Mouse (Mus musculus): ENCODE results near the gene Sgpp1. TPM values are rescaled to one million over a fixed set of nuclear protein-coding genes. Genes with fewer than 3 reads are reported as not detected.
"Not testable (repeated sequence)": the region's sequence is repeated elsewhere in the genome, so short reads cannot be mapped to it uniquely, and the experiment has no call there.

Gene Sgpp1
- total RNA-seq, 2 experiments from 2014 or later: 120 to 197 TPM

DNA sequence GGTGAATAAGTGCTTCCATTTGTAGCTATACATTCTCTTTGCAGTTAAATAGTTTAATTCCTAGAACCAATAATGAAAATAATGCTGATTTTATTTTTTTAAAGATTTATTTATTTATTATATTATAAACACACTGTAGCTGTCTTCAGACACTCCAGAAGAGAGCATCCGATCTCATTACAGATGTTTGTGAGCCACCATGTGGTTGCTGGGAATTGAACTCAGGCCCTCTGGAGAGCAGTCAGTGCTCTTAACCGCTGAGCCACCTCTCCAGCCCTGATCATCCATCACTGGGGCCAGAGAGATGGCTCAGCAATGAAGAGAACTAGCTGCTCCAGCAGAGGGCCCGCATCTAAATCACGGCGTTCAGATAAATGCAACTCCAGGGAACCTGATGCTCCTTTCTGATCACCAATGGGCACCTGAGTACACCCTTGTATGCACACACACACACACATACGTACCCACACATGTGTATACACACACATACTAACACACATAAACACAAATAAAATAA, 3.5 kb downstream of the Sgpp1 start:
- DNase-seq: peak; percentile 42 to 49

DNA sequence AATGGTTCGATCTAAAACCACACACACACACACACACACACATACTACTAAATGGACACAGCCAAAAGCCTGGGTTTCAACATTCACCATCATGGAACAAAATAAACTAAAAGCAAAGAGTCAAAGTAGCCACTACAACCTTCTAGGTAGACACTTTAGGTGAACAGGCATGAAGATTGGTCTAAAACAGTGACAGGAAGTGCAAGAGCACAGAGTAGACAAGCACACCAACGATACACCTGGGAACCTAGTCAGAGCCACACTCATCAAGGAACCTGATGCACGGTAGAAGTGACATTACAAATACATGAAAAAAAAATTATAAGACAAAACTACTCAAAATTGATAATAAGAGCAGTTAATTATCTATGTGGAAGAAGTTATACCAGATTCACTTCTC, 4.0 kb downstream of the Sgpp1 start:
- no peak for DNase-seq

DNA sequence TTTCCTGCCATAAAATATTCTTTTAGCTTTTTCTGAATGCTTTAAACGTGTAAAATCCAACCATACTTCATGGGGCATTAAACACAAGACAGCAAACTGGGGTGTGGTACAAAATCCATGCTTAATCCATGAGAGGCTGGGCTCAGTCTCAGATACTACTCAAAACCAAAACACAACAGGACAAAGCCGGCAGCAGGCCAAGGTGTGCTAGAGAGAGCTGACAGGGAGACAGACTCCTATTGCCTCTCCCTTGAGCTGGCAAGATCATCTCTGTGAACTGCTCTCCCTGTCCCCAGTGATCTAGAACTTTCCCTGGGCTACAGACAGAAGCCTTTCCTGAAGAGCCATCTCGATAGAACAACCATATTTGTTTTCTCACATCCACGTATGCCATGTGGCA, 5.1 kb downstream of the Sgpp1 start:
- peak; percentile 36 to 42 for DNase-seq

DNA sequence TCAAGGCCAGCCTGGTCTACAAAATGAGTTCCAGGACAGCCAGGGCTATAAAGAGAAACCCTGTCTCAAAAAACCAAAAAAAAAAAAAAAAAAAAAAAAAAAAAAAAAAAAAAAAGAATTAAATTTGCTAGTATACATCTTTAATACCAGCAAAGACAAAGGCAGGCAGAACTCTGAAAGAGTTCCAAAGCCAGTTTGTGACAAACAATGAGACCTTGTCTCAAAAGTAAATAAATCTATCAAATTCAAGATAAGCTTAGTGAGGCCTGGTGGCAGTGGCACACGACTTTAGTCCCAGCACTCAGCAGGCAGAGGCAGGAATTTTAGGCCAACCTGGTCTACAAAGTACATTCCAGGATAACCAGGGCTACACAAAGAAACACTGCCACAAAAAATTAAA, 5.7 kb downstream of the Sgpp1 start:
- DNase-seq: no peak

DNA sequence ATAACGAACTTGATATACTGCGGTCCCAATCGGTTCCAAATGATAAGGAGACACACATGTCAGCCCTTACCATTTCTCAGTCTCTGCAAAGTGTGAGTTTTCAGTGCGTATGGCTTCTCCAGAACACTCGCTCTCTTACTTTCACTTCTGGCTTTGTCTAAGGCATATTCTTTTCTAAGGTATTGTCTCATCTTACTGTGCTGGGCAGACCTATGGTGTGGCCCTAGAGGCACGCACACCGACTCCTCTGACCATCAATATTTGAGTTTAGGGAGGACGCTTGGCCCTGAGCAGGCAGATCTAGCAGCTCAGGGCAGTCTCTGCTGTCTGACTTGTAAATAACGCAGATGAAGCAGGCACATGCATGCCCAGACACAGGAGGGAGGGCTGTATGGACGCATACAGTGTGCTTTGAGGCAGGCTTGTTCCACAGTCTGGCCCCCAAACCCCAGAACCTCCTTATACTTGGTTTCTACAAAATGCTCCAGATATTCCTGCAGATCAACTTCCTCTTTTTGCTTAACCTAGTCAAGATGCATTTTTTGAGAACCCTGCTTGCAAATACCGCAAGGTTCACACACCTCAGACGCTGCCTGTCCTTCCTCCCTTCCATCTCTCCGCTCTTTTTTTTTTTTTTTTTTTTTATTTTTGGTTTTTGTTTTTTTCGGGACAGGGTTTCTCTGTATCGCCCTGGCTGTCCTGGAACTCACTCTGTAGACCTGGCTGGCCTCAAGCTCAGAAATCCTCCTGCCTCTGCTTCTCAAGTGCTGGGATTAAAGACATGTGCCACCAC, 8.0 kb downstream of the Sgpp1 start:
- no peak for DNase-seq

DNA sequence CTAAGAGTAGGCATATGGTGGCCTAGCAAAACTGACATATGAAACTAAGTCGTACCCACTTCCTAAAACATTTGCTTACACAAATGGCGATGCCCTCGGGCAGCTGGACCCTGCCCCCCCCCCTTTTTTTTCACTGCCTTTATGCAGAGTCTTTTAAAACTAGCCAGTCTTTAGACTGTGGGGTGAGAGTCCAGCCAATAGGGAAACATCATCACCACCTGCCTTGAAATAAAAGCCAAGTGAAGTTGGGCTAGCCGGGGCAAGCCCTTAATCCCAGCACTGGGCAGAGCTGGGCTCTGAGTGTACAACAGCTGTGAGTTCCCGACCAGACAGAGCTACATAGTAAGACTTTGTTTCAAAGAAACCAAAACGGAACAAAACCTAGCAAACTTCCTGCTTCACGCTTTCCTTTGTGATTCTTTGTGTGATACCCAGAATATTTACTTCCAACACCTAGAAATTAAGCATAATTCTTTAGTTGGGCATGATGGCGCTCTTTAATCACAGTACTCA, 9.1 kb downstream of the Sgpp1 start:
- DNase-seq: no peak

DNA sequence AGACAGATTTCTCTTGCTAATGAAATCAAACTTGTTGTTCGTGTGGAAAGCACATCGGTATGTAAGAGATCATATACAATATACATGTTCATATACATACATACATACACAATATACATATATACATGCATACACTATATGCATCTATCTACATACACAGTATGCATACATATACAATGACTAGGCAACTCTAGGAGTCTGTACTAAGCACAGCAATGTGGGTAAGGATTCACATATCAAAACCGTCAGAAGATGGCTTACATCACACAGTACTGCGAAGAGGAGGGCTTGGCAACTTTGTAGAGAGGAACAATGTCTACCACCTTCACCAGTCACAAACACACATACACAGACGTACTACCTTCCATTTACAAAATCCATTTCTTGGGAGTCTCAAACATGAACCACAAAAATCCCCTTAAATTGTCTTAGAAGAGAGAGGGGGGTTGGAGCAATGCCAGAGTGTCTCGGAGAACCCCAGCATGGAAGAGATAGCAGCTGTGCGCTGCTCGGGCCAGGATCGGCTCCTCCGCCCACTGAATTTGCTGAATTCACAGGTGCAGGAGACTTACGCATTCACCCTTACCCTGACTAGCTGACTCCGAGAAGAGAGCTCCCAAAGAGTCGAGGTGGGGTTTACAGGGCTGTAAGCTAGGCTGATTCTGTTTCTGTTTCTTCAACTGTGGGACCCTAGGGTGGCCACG, 10.8 kb downstream of the Sgpp1 start:
- DNase-seq: no peak

DNA sequence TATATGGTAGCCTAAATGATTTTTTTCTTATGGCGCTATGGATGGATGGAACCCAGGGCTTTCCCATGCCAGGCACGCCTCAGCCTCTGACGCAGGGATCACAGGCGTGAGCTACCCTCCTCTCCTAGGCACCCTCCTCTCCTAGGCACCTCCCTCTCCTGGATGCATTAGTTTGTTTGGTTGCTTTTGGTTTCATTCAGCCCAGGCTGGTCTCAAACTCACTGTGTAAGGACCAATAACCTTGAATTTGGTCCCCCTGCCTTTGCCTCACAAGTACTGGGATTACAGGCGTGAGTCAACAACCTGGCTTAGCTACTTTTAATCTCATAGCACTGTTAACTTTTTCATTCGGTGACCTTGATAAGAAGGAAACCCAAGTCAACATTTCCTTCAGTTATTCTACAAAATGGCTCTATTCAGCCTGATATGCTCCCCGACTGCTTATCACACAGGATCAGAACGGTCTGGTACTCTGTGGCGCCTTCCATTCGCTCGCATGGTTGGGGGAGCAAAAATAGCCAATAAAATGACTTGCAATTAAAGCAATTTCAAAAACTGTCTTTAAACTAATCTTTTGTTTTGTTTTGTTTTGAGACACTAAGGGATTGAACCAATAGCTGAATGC, 11.6 kb downstream of the Sgpp1 start:
- DNase-seq: no peak

DNA sequence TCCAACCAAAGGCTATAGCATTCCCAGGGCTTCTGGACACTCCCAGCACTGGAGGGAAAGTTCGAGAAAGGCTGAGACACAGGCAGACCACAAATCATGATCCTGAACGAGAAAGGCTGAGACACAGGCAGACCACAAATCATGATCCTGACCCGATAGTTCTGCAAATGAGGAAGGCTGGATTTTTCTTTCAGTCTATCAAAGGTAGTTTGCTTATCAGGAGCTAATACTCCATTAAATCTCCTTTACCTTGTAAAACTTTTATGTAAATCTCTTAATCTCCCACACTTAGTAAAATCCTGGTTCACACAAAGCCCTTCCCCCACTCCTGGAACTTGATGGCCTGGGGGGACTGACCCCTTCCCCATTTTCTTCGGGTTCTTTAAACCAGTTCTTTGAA, 13.6 kb downstream of the Sgpp1 start:
- no peak for DNase-seq

DNA sequence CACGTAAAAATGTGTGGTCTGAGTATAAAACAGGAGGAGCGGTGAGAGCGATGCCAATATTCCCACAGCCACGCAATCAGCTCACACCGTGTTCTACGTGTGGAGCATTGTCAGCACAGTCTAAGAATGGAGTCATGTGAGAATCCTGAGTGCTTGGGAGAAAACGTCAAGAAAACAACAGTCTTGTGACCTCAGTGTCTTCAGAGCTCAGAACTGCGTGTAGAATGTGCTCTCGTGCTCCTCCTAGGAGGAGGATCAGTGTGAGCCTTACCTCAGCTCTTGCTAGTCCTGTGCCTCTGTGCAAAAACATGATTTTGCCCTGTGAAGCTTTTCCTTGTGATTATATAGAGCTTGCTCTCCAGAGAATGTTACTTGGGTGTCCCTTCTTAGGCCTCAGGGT, 14.5 kb downstream of the Sgpp1 start:
- no peak for DNase-seq

DNA sequence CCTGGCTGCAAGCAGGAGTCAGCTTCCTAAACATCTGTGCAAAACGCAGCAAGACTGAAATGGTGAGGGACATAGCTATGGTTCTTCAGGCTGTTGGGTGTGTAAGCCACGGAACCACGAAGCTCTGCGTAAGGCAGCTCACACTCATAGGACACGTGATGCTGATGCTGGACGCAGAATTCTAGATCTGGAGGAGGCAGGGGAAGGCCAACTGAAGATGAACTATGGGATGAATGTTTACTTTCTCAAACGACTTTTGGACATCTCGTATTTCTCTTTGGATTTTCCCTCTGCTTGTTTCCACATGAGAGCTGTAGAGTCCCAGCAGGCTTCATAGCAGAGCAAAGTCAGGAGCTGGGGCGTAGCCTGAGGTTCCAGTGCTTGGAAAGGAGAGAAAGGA, 21.9 kb downstream of the Sgpp1 start:
- DNase-seq: no peak

DNA sequence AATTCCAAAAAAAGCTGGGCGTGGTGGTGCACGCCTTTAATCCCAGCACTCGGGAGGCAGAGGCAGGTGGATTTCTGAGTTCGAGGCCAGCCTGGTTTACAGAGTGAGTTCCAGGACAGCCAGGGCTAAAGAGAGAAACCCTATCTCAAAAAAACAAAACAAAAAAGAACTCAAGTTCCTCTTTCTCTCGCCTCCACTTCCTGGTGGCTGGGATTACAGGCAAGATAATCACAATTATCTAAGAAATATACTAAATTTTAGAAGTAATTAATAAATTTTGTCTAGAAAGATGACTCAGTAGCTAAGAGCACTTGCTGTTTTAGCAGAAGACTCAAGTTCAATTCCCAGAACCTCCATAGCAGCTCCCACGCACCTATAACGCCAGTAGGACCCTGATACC, 22.6 kb downstream of the Sgpp1 start:
- not testable (repeated sequence) for DNase-seq

DNA sequence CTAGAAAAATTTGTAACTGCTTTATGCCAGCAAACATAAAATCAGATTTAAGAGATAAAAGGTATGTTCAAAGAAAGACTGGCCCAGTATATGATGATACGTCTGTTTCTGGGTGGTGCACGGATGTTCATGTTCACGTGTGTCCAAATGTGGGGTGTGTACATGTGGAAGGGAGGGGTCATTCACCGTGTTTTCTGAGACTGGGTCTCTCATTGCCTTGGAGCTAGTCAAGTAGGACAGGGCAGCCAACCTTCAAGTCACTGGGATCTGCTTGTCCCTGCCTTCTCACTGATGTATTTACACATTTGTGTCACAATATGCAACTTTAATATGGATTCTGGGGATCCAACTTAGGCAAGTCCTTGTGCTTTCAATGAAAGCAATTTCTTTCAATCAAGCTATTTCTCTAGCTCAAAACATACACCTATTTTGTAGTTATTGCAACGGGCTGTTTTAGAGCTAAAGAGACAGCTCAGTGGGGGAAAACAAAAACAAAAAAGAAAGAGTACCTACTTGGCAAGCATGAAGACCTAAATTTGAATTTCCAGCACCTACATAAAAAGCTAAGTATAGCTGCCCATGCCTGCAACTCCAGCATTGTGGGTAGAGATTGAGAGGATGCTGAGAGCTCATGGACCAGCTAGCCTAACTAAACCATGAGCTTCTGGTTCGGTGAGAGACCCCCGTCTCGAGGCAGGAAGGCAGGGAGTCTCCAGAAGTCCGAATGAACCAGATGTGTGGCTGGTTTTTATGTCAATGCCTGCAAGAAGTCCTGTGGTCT, 24.7 kb downstream of the Sgpp1 start:
- no peak for DNase-seq

DNA sequence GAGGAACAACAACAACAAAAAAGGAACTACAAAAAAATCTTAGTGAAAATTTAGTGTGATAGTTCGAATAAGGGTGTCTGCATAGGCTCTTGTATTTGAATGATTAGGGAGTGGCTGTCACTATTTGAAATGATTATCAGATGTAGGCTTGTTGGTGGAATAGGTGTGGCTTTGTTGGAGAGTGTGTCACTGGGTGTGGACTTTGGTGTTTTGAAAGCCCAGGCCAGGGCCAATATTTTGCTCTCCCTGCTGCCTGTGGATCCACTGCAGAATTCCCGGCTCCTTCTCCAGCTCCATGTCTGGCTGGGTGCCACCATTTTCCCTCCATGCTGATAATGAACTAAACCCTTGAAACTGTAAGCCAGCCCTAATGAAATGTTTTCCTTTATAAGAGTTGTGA, 26.0 kb downstream of the Sgpp1 start:
- no peak for DNase-seq

DNA sequence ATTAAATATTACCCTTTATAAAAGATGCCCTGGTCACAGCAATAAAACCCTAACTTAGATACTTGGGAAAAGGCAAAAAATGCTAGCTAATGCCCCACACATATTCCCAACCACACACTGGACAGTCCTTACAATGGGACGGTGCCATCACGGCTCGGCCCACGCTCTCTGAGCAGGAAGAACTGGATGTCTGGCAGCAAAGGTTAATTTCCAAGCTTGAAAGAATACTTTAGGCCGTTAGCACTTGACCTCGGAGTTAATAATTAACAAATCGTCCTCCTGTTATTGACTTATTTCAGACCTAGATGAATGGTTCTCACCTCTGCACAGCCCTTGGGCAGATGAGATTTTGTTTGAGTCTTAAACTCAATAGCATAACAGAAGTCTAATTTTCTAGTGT, 28.9 kb downstream of the Sgpp1 start:
- no peak for DNase-seq

DNA sequence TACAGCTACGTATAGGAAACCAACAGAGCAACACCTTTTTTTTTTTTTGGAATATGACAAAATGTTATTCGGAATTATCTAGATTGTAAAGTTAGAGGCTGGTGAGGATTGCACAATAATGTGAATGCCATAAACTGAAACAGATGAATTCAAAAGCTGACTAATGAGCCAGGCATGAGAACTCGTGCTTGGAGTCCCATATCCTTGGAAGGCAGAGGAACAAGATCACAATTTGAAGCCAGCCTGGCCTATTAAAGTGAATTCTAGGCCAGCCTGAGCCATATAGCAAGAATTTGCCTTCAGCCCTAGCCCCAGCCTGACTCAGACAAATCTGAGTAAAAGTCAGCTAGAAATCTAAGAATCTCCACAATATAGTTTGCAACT, 32.8 kb downstream of the Sgpp1 start:
- DNase-seq: peak in 1 of 2 experiments; percentile 26

DNA sequence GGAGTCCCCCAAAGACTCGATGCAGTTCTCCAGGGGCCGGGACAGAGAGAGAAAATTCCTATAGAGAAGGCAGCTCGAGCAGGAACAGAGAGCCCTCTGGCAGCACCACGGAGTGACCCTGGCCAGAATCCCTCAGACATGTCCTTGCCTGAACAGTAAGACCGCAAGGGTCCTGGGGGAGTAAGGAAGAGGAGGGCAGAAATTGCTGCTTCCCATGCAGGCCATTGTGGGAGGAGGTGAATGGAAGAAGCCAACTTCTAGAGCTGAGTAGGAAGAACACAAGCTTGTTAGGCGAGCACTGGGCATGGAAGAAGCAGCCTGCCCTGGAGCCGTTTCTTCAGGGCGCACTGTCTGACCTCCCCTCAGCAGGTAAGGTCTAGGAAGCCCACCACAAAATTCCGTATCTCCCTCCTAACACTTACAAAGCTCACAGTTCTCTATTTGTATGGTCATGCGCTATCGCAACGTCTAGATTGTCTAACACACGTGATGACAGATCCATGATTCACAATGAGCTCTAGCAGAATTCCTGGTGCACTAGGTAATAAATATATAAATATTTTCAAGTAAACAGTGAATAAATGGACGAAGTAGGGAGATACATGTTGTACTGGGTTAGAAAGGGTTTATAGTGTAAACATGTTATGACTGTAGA, 33.3 kb downstream of the Sgpp1 start:
- DNase-seq: peak in 1 of 2 experiments; percentile 33

DNA sequence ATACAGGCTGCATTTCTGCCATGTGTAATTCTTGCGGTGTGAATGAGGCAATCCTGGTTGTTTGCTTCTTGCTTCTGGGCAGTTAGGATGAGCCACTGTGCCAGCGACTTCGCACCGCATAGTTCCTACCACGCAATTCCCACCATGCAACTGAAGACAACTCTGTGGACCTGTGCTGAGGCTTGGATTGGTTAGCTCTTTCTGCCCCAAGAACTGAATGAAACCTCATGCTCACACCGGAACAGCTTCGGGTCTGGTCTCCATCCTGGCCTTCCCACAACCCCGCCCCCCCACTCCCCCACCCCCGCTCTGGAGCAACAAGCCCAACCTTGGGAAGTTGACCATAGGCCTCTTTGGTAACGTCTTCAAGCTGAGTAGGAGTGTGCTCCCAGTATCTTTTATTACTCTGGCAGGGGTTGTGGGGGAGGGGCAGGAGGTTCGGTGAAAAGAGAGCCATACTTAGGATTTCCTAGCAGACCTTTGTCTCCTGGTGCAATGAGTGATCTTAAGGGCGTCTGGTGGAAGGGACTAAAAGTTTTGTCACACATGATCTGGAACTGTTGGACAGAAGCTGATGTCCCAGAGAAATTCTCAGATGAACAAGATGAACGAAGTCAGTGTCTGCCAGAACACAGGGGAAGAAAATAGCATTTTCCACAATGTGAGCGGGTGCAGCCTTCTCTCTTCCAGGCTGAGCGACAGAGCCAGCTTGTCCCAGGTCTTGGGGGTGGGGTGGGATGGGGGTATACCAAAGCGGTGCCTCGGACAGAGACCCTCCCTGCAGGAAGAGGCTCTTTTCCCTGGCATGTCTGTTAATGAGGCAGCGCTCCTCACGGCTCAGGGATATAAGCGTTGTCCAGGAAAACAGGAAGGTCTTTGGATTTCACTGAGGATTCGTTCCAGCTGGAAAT, 34.1 kb downstream of the Sgpp1 start:
- peak in 1 of 2 experiments; percentile 64 for DNase-seq

DNA sequence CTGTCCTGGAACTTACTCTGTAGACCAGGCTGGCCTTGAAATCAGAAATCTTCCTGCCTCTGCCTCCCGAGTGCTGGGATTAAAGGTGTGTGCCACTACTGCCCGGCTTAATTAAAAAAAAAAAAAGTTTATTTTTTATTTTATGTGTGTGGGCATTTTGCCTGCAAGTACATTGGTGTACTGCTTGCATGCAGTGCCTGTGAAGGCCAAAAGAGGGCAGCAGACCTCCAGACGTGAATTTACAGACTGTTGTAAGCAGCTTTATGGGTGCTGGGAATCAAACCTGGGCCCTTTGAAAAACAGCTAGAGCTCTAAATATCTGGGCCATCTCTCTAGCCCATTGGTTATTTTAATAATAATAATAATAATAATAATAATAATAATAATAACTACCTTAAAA, 36.8 kb downstream of the Sgpp1 start:
- DNase-seq: no peak

DNA sequence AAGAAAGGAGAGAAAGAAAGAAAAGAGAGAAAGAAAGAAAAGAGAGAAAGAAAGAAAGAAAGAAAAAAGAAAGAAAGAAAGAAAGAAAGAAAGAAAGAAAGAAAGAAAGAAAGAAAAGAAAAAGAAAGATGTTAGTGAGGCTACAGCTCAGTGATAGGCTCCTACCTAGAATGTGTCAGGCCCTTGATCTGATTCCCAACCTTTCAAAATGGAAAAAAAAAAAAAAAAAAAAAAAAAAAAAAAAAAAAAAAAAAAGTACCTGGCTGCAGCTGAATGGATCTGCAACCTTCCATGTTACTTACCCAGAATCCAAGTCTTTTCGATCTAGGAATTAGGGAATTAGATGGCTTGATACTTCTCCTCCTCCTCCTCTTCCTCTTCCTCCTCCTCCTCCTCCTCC, 39.7 kb downstream of the Sgpp1 start:
- not testable (repeated sequence) for DNase-seq
